Comparison of ENCODE assay signal across 25 mouse cellular contexts in genomic region chr7:127607150-127607549, GRCm38 (mm10). TPM values are rescaled to one million over a fixed set of nuclear protein-coding genes. Genes with fewer than 3 reads are reported as not detected.
DNase-seq lines count a peak whose midpoint lies in the region; ATAC-seq and TF ChIP-seq lines count a peak whose summit lies in the region.
"Had no signal": no experiment of that assay in that cellular context is flagged by ENCODE, and none has a peak within 500 bp of the region (broad histone marks: within the 10 kb centered on the region; RNA-seq: fewer than 3 reads in every experiment).

No protein-coding gene starts in this region.

- intact Hi-C loops in heart, adult 2 months (cut with DNase I) = no loop called here

- DNase-seq in heart, adult 11 months = peak; percentile 84
- DNase-seq in heart, adult 2 months = no peak
- peak; percentile 90 for DNase-seq in lung, postnatal 0 days (ENCODE audit: low spot score)
- peak; percentile 86 for DNase-seq in lung, postnatal 36 days
- no peak for DNase-seq in layer of hippocampus, adult 2 months (ENCODE audit: low spot score in 2 of 2)
- DNase-seq: adrenal gland, postnatal 10 days; B cell, adult 2 months; cerebellum, adult 11 months; cerebellum, adult 9-10 months; cerebellum, postnatal 25 days; gastrocnemius, adult 2 months; gastrocnemius, postnatal 36 days; heart, adult 18-20 months; heart, postnatal 14 days had no signal

- no peak for TF ChIP-seq CTCF in heart, adult 2 months (IDR thresholded peaks at IDR 0.05)
- TF ChIP-seq CTCF in lung, postnatal 0 days (IDR thresholded peaks at IDR 0.05) = no peak
- TF ChIP-seq CTCF in layer of hippocampus, adult 2 months (conservative IDR thresholded peaks at IDR 0.05) = no peak

- H3K27ac ChIP-seq in heart, adult 2 months = no peak overlapping the region
- peak overlapping the region; percentile 68 for H3K27ac ChIP-seq in lung, postnatal 0 days (ENCODE audit: low read length)
- no peak overlapping the region for H3K27ac ChIP-seq in kidney, embryonic 14.5 days (ENCODE audit: low read depth, low read length)
- H3K27ac ChIP-seq in layer of hippocampus, adult 2 months = no peak overlapping the region
- H3K27ac ChIP-seq in liver, embryonic 12.5 days = no peak overlapping the region
- H3K27ac ChIP-seq: embryonic facial prominence, embryonic 13.5 days; forebrain, embryonic 13.5 days; gastrocnemius, adult 2 months; heart, embryonic 15.5 days; hindbrain, embryonic 13.5 days; hindbrain, postnatal 0 days had no signal

- H3K36me3 ChIP-seq in heart, adult 2 months (ENCODE audit: control insufficient read depth, insufficient read depth, low read length) = no peaks in the 10 kb centered on the region
- peaks cover 34% of the 10 kb centered on the region; the same call in 1 of the 2 replicates for H3K36me3 ChIP-seq in lung, postnatal 0 days (ENCODE audit: insufficient read depth, low read length)
- peaks cover 73% of the 10 kb centered on the region for H3K36me3 ChIP-seq in kidney, embryonic 14.5 days (ENCODE audit: control insufficient read depth, insufficient read depth, low read length)
- peaks cover 73% of the 10 kb centered on the region for H3K36me3 ChIP-seq in liver, embryonic 12.5 days

- no peak overlapping the region for H3K4me3 ChIP-seq in heart, adult 2 months
- H3K4me3 ChIP-seq in lung, postnatal 0 days (ENCODE audit: low read depth, low read length) = no peak overlapping the region
- H3K4me3 ChIP-seq in kidney, embryonic 14.5 days (ENCODE audit: low read length) = no peak overlapping the region
- no peak overlapping the region for H3K4me3 ChIP-seq in layer of hippocampus, adult 2 months
- no peak overlapping the region for H3K4me3 ChIP-seq in liver, embryonic 12.5 days
- H3K4me3 ChIP-seq: embryonic facial prominence, embryonic 13.5 days; forebrain, embryonic 13.5 days; gastrocnemius, adult 2 months; heart, embryonic 15.5 days; hindbrain, embryonic 13.5 days had no signal

- no peak for TF ChIP-seq EP300 in heart, adult 2 months (IDR thresholded peaks at IDR 0.05; ENCODE audit: insufficient read depth, low read depth, low read length)
- TF ChIP-seq EP300 in lung, postnatal 0 days (IDR thresholded peaks at IDR 0.05) = no peak

- TF ChIP-seq POLR2A in heart, adult 2 months (IDR thresholded peaks at IDR 0.05; ENCODE audit: insufficient read depth, low read depth, low read length) = no peak

- 74% methylated on average over 6 of the region's 6 CpGs for WGBS in heart, adult 2 months
- WGBS in lung, postnatal 0 days = 50% methylated on average over 6 of the region's 6 CpGs
- WGBS in kidney, embryonic 14.5 days = 88% methylated on average over 6 of the region's 6 CpGs
- WGBS in liver, embryonic 12.5 days (ENCODE audit: insufficient replicate concordance) = 69% methylated on average over 6 of the region's 6 CpGs

- H3K27me3 ChIP-seq in heart, adult 2 months (ENCODE audit: control insufficient read depth, insufficient read depth, low read length) = no peaks in the 10 kb centered on the region
- no peaks in the 10 kb centered on the region for H3K27me3 ChIP-seq in lung, postnatal 0 days (replicated peaks; ENCODE audit: insufficient read depth, low read length)
- no peaks in the 10 kb centered on the region for H3K27me3 ChIP-seq in kidney, embryonic 14.5 days (ENCODE audit: control insufficient read depth, insufficient read depth, low read length)
- no peaks in the 10 kb centered on the region for H3K27me3 ChIP-seq in liver, embryonic 12.5 days (replicated peaks)
- H3K27me3 ChIP-seq: embryonic facial prominence, embryonic 13.5 days; forebrain, embryonic 13.5 days; heart, embryonic 15.5 days; hindbrain, embryonic 13.5 days had no signal

- H3K4me1 ChIP-seq in heart, adult 2 months (ENCODE audit: control insufficient read depth, insufficient read depth, low read length) = no peaks in the 10 kb centered on the region
- no peaks in the 10 kb centered on the region for H3K4me1 ChIP-seq in lung, postnatal 0 days (ENCODE audit: insufficient read depth, low read depth, low read length)
- no peaks in the 10 kb centered on the region for H3K4me1 ChIP-seq in kidney, embryonic 14.5 days (ENCODE audit: control insufficient read depth, insufficient read depth, low read length)
- no peaks in the 10 kb centered on the region for H3K4me1 ChIP-seq in liver, embryonic 12.5 days
- H3K4me1 ChIP-seq: embryonic facial prominence, embryonic 13.5 days; forebrain, embryonic 13.5 days; heart, embryonic 15.5 days; hindbrain, embryonic 13.5 days had no signal

- no peaks in the 10 kb centered on the region for H3K79me2 ChIP-seq in heart, adult 2 months (replicated peaks; ENCODE audit: control insufficient read depth, insufficient read depth, low read length)

- no peak overlapping the region for H3K4me2 ChIP-seq in lung, postnatal 0 days (replicated peaks; ENCODE audit: low read depth, low read length)
- no peak overlapping the region for H3K4me2 ChIP-seq in kidney, embryonic 14.5 days (replicated peaks; ENCODE audit: low read depth, low read length)
- no peak overlapping the region for H3K4me2 ChIP-seq in liver, embryonic 12.5 days
- H3K4me2 ChIP-seq: embryonic facial prominence, embryonic 13.5 days; forebrain, embryonic 13.5 days; heart, embryonic 11.5 days; heart, embryonic 15.5 days; hindbrain, embryonic 13.5 days had no signal

- no peak overlapping the region for H3K9ac ChIP-seq in heart, adult 2 months (ENCODE audit: low read depth, low read length)
- no peak overlapping the region for H3K9ac ChIP-seq in lung, postnatal 0 days (replicated peaks; ENCODE audit: low read depth)
- H3K9ac ChIP-seq in kidney, embryonic 14.5 days (ENCODE audit: low read depth, low read length) = no peak overlapping the region
- no peak overlapping the region for H3K9ac ChIP-seq in liver, embryonic 12.5 days
- H3K9ac ChIP-seq: embryonic facial prominence, embryonic 13.5 days; forebrain, embryonic 13.5 days; heart, embryonic 15.5 days had no signal

- H3K9me3 ChIP-seq in lung, postnatal 0 days (ENCODE audit: low read length) = no peaks in the 10 kb centered on the region
- H3K9me3 ChIP-seq in kidney, embryonic 14.5 days (ENCODE audit: control insufficient read depth, low read length) = no peaks in the 10 kb centered on the region
- 0 out of 2 replicates have a peak, but pooled peaks cover 10% of the 10 kb centered on the region for H3K9me3 ChIP-seq in liver, embryonic 12.5 days (replicated peaks)
- H3K9me3 ChIP-seq: embryonic facial prominence, embryonic 13.5 days; forebrain, embryonic 13.5 days; heart, embryonic 15.5 days; hindbrain, embryonic 13.5 days had no signal

- peak; percentile 95 for ATAC-seq in lung, postnatal 0 days
- ATAC-seq in kidney, embryonic 14.5 days (ENCODE audit: low FRiP score, low TSS enrichment) = no peak
- no peak for ATAC-seq in liver, embryonic 12.5 days
- ATAC-seq: CD4-positive, CD25-positive, alpha-beta regulatory T cell, adult 4 months; forebrain, embryonic 13.5 days; hindbrain, postnatal 0 days had no signal

RNA-seq across cellular contexts. Expression of gene Zfp629, which starts 8.4 kb away (rescaled TPM):
- 10 to 100 TPM; 17.7 to 24.9 TPM for total RNA-seq in heart, adult 2 months (2021)
- polyA plus RNA-seq in heart, adult 2 months (2012; rRNA removed) = 12.5 and 20.9 TPM in 2 replicates
- polyA plus RNA-seq in lung, postnatal 0 days (2015; fragmentation: Nextera tagmentation; extraction: Ambion mirVana) = 5.2 and 6.0 TPM in 2 replicates
- 14.0 and 23.5 TPM in 2 replicates for polyA plus RNA-seq in kidney, embryonic 14.5 days (2014; fragmentation: Nextera tagmentation; extraction: Ambion mirVana)
- 10 to 100 TPM; 21.8 to 22.5 TPM for total RNA-seq in layer of hippocampus, adult 2 months (2021)
- 3.3 and 3.8 TPM in 2 replicates for polyA plus RNA-seq in liver, embryonic 12.5 days (2016; fragmentation: Nextera tagmentation; extraction: Ambion mirVana)

RNA-seq across cellular contexts. Expression of gene Rnf40, which starts 18.6 kb away (rescaled TPM):
- total RNA-seq in heart, adult 2 months (2021) = 10 to 100 TPM; 41.0 to 44.8 TPM
- 18.2 and 27.3 TPM in 2 replicates for polyA plus RNA-seq in heart, adult 2 months (2012; rRNA removed)
- 25.9 and 27.1 TPM in 2 replicates for polyA plus RNA-seq in lung, postnatal 0 days (2015; fragmentation: Nextera tagmentation; extraction: Ambion mirVana)
- polyA plus RNA-seq in kidney, embryonic 14.5 days (2014; fragmentation: Nextera tagmentation; extraction: Ambion mirVana) = 25.5 and 41.5 TPM in 2 replicates
- total RNA-seq in layer of hippocampus, adult 2 months (2021) = 10 to 100 TPM; 69.5 to 72.8 TPM
- polyA plus RNA-seq in liver, embryonic 12.5 days (2016; fragmentation: Nextera tagmentation; extraction: Ambion mirVana) = 36.3 and 36.9 TPM in 2 replicates

RNA-seq across cellular contexts. Expression of gene Ccdc189, which starts 18.8 kb away (rescaled TPM):
- total RNA-seq in heart, adult 2 months (2021) = 10 to 100 TPM; 10.4 to 11.7 TPM
- polyA plus RNA-seq in heart, adult 2 months (2012; rRNA removed) = 10.6 and 11.4 TPM in 2 replicates
- 28.8 and 29.5 TPM in 2 replicates for polyA plus RNA-seq in lung, postnatal 0 days (2015; fragmentation: Nextera tagmentation; extraction: Ambion mirVana)
- 12.7 and 14.5 TPM in 2 replicates for polyA plus RNA-seq in kidney, embryonic 14.5 days (2014; fragmentation: Nextera tagmentation; extraction: Ambion mirVana)
- 10 to 100 TPM; 11.5 to 12.9 TPM for total RNA-seq in layer of hippocampus, adult 2 months (2021)
- polyA plus RNA-seq in liver, embryonic 12.5 days (2016; fragmentation: Nextera tagmentation; extraction: Ambion mirVana) = 7.9 and 8.8 TPM in 2 replicates

RNA-seq across cellular contexts. Expression of gene Phkg2, which starts 34.0 kb away (rescaled TPM):
- 10 to 100 TPM; 13.9 to 17.5 TPM for total RNA-seq in heart, adult 2 months (2021)
- polyA plus RNA-seq in heart, adult 2 months (2012; rRNA removed) = 30.1 and 40.1 TPM in 2 replicates
- 31.7 and 34.4 TPM in 2 replicates for polyA plus RNA-seq in lung, postnatal 0 days (2015; fragmentation: Nextera tagmentation; extraction: Ambion mirVana)
- 37.8 and 39.8 TPM in 2 replicates for polyA plus RNA-seq in kidney, embryonic 14.5 days (2014; fragmentation: Nextera tagmentation; extraction: Ambion mirVana)
- 10 to 100 TPM; 80.4 to 84.2 TPM for total RNA-seq in layer of hippocampus, adult 2 months (2021)
- 23.1 and 26.7 TPM in 2 replicates for polyA plus RNA-seq in liver, embryonic 12.5 days (2016; fragmentation: Nextera tagmentation; extraction: Ambion mirVana)

RNA-seq across cellular contexts. Expression of gene Tmem265, which starts 46.0 kb away (rescaled TPM):
- not detected for total RNA-seq in heart, adult 2 months (2021)
- polyA plus RNA-seq in heart, adult 2 months (2012; rRNA removed) = not detected in 2 replicates
- polyA plus RNA-seq in lung, postnatal 0 days (2015; fragmentation: Nextera tagmentation; extraction: Ambion mirVana) = 5.4 and 6.1 TPM in 2 replicates
- 6.3 and 10.0 TPM in 2 replicates for polyA plus RNA-seq in kidney, embryonic 14.5 days (2014; fragmentation: Nextera tagmentation; extraction: Ambion mirVana)
- total RNA-seq in layer of hippocampus, adult 2 months (2021) = not detected
- polyA plus RNA-seq in liver, embryonic 12.5 days (2016; fragmentation: Nextera tagmentation; extraction: Ambion mirVana) = 1.7 and 2.9 TPM in 2 replicates
- total RNA-seq: adrenal gland, postnatal 10 days; adrenal gland, postnatal 4 days; gastrocnemius, adult 2 months; gastrocnemius, postnatal 36 days; heart, adult 18-20 months; heart, postnatal 14 days had no signal
- polyA plus RNA-seq: cortical plate, adult 2 months had no signal

Comparison
In these comparisons a context has a peak if more than half of its experiments do, and no peak if none do; other contexts are left out.
1. DNase-seq: peak in heart, adult 11 months (single experiment), lung, postnatal 0 days (single experiment) and lung, postnatal 36 days (single experiment); none in heart, adult 2 months (0 of 2) and layer of hippocampus, adult 2 months (0 of 2).